Mouse (Mus musculus): Measurements from ENCODE around the gene Med28. TPM values are rescaled to one million over a fixed set of nuclear protein-coding genes. Genes with fewer than 3 reads are reported as not detected.

The Med28 gene
- polyA plus RNA-seq, 1 experiment from 2014 or later: 164 TPM

DNA sequence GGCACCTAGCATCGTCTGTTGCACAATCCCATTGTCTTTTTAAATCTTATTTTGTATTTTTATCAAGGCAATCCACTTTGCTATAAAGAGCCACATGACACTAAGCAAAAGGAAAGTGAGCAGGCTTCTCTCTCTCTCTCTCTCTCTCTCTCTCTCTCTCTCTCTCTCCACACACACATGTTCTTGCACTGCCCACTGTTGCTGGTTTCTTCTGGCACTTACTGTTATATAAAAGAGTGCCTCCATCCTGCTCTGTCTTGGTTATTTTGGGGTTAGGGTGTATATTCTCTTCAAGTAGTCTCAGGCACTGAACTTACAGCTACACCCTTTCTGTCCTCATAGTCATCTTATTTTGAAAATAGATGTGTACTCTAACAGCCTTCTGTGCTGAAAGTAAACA lies 29.6 kb downstream of the Med28 start:
- ATAC-seq (replicated peaks; ENCODE audit: insufficient number of reproducible peaks, insufficient read depth, low FRiP score, low read depth): no peak
- no peaks in the 10 kb centered on the region for H3K27me3 ChIP-seq
- H3K27ac ChIP-seq: no peak overlapping the region
- H3K9ac ChIP-seq: no peak overlapping the region
- no peak overlapping the region for H3K4me2 ChIP-seq
- no peaks in the 10 kb centered on the region for H3K36me3 ChIP-seq
- H3K4me3 ChIP-seq: no peak overlapping the region
- H3K9me3 ChIP-seq (replicated peaks): no peaks in the 10 kb centered on the region
- no peaks in the 10 kb centered on the region for H3K4me1 ChIP-seq (replicated peaks)
- WGBS: 82% methylated on average over 1 of the region's 1 CpGs

GRCm38 (mm10) chr5:45564054-45564453 lies 44.0 kb downstream of the Med28 start:
- ATAC-seq (replicated peaks; ENCODE audit: insufficient number of reproducible peaks, insufficient read depth, low FRiP score, low read depth): no peak
- Histone ChIP-seq H3K4me3 (no peak overlapping the region), H3K27ac (no peak overlapping the region), H3K27me3 (no peaks in the 10 kb centered on the region), H3K4me2 (no peak overlapping the region), H3K4me1 (replicated peaks) (no peaks in the 10 kb centered on the region), H3K9me3 (replicated peaks) (no peaks in the 10 kb centered on the region), H3K9ac (no peak overlapping the region), H3K36me3 (no peaks in the 10 kb centered on the region)
- 49% methylated on average over 6 of the region's 6 CpGs for WGBS

DNA sequence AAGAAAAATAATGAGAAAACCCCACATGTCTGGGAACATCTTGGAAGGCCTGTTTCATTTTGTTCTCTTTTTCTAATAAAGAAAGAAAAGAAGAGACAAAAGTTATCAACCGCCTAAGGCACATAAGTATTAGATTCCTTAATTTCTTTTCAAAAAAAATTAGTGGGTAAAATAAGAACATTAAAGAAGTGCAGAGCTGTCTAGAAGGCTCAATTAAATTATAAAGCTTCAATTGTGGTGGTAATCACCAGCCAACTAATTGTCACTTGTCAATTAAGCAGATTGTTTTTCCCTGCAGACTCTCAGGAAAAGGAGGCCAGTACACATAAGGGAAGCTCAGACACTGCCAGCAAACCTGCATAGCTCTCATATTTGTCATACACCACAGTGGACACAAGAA lies 45.8 kb downstream of the Med28 start:
- Histone ChIP-seq H3K4me3 (no peak overlapping the region), H3K9ac (no peak overlapping the region), H3K4me1 (replicated peaks) (no peaks in the 10 kb centered on the region), H3K27me3 (no peaks in the 10 kb centered on the region), H3K4me2 (no peak overlapping the region), H3K27ac (no peak overlapping the region), H3K9me3 (replicated peaks) (no peaks in the 10 kb centered on the region), H3K36me3 (no peaks in the 10 kb centered on the region)
- ATAC-seq (replicated peaks; ENCODE audit: insufficient number of reproducible peaks, insufficient read depth, low FRiP score, low read depth): no peak
- WGBS: 84% methylated on average over 1 of the region's 1 CpGs

DNA sequence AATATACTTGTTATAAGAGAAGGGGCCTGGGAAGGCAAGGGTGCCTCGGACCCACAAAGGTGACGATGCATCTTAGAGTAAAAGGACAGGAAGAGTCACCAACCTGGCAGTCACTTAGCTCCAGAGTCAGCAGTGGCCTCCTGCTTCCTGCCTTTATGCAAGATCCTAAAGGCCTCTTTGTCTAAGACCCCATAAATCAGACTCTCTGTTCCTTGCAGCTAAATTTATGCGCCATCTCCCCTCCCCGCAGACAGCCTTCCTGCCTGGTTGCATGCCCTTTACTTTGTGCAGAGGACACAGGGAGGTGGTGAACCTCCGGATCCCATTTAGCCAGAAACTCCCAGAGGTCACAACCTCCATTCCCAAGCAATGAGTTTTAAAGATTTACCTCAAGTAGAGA lies 52.8 kb downstream of the Med28 start:
- ATAC-seq (replicated peaks; ENCODE audit: insufficient number of reproducible peaks, insufficient read depth, low FRiP score, low read depth): no peak
- no peak overlapping the region for H3K4me3 ChIP-seq
- 64% methylated on average over 5 of the region's 5 CpGs for WGBS
- H3K9me3 ChIP-seq (replicated peaks): no peaks in the 10 kb centered on the region
- no peak overlapping the region for H3K27ac ChIP-seq
- H3K4me1 ChIP-seq (replicated peaks): no peaks in the 10 kb centered on the region
- no peaks in the 10 kb centered on the region for H3K27me3 ChIP-seq
- no peak overlapping the region for H3K4me2 ChIP-seq
- no peak overlapping the region for H3K9ac ChIP-seq
- no peaks in the 10 kb centered on the region for H3K36me3 ChIP-seq

GRCm38 (mm10) chr5:45576716-45577115 lies 56.7 kb downstream of the Med28 start:
- Histone ChIP-seq H3K4me3 (no peak overlapping the region), H3K27me3 (no peaks in the 10 kb centered on the region), H3K9ac (no peak overlapping the region), H3K4me1 (replicated peaks) (no peaks in the 10 kb centered on the region), H3K36me3 (no peaks in the 10 kb centered on the region), H3K27ac (no peak overlapping the region), H3K9me3 (replicated peaks) (no peaks in the 10 kb centered on the region), H3K4me2 (no peak overlapping the region)
- WGBS: 67% methylated on average over 3 of the region's 3 CpGs
- ATAC-seq (replicated peaks; ENCODE audit: insufficient number of reproducible peaks, insufficient read depth, low FRiP score, low read depth): no peak

DNA sequence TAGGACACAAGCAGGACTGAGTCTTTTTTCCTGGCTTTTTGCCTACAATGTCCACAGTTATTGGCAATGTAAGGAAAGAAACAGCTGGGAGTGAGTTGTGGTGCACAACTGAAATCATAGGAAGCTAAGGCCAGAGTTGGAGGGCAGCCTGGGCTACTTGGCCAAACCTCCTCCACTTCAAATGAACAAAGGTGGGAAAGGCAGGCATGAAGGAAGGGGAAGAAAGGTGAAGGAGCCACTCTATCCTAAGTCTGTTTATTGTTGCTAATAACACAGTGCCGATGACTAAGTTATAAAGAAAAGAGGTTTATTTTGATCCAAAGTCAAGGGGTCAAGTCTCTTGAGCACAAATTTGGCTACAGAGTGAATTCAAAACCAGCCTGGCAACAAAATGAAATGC lies 57.3 kb downstream of the Med28 start:
- no peak for ATAC-seq (replicated peaks; ENCODE audit: insufficient number of reproducible peaks, insufficient read depth, low FRiP score, low read depth)
- Histone ChIP-seq H3K27ac (no peak overlapping the region), H3K9me3 (replicated peaks) (no peaks in the 10 kb centered on the region), H3K4me3 (no peak overlapping the region), H3K9ac (no peak overlapping the region), H3K27me3 (no peaks in the 10 kb centered on the region), H3K4me2 (no peak overlapping the region), H3K4me1 (replicated peaks) (no peaks in the 10 kb centered on the region), H3K36me3 (no peaks in the 10 kb centered on the region)
- WGBS: 74% methylated on average over 1 of the region's 1 CpGs

Other genes with a start within 250 kb of the Med28 start
- gene Qdpr, start 70.0 kb upstream of the Med28 start, polyA plus RNA-seq (2015; fragmentation: Nextera tagmentation; extraction: Ambion mirVana): 100 and 106 TPM in 2 replicates
- gene Clrn2, start 66.5 kb upstream of the Med28 start, polyA plus RNA-seq (2015; fragmentation: Nextera tagmentation; extraction: Ambion mirVana): not detected in 2 replicates
- gene Lap3, start 26.9 kb upstream of the Med28 start, polyA plus RNA-seq (2015; fragmentation: Nextera tagmentation; extraction: Ambion mirVana): 62.5 and 63.9 TPM in 2 replicates
- gene Fam184b, start 119.4 kb downstream of the Med28 start, polyA plus RNA-seq (2015; fragmentation: Nextera tagmentation; extraction: Ambion mirVana): 0.24 and 0.39 TPM in 2 replicates
- 27.0 and 31.6 TPM in 2 replicates for gene Ncapg, start 149.7 kb downstream of the Med28 start, polyA plus RNA-seq (2015; fragmentation: Nextera tagmentation; extraction: Ambion mirVana)